Mouse (Mus musculus) forelimb bud, embryonic 11.5 days (tissue): ENCODE results near the gene Vmn1r137.
"Not testable (repeated sequence)": the region's sequence is repeated elsewhere in the genome, so short reads cannot be mapped to it uniquely, and the experiment has no call there.

Experiments
- DNase-seq: peaks from one replicate; pipeline ENCODE4 v3.0.0-alpha.2; 2012; ENCODE audit warnings: low read depth, low spot score

The Vmn1r137 gene

DNA sequence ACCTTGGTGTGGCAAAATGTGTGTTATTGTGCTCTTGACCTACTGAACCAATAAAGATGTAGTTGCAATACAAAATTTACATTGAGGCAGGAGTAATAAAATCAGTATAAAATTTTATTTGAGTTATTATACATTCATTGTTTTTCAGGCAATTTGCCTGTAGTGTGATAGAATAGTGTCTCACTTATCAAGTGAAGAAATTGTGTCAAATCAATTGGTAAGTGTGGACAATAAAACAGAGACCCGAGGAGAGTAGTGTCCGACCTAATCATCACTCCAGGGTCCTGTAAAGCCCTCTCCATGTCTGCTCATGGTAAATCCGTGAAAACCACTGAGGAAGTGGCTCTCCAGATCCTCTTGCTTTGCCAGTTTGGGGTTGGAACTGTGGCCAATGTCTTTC lies at the start of gene Vmn1r137:
Gene Vmn1r137, plus strand, starts transcription at position 301 of the 400 bp plus-strand sequence.
- DNase-seq, result not testable (repeated sequence)

GRCm38 (mm10) chr7:22028797-22029196 lies 34.4 kb downstream of the Vmn1r137 start, which contains the start of gene Vmn1r138:
TSS of gene Vmn1r138 (minus strand) at chr7:22028897.
- DNase-seq, result not testable (repeated sequence)
